Mouse (Mus musculus) brain, embryonic 14.5 days (tissue): ENCODE data around the gene Gm9.

ENCODE experiments used
- CTCF ChIP-seq: fragments of 200-500 bp; IDR thresholded peaks from 2 replicates; pipeline ENCODE4 v1.5.1; 2012; ENCODE audit warnings: inconsistent platforms, mild to moderate bottlenecking, moderate library complexity, borderline replicate concordance; ENCODE audit not compliant: insufficient read depth, insufficient read length; ENCODE audit errors: extremely low read depth
- POLR2A ChIP-seq: fragments of 200-500 bp; IDR thresholded peaks from 2 replicates; pipeline ENCODE4 v1.6.1; 2012; ENCODE audit warnings: mild to moderate bottlenecking, inconsistent platforms, borderline replicate concordance; ENCODE audit not compliant: poor library complexity, insufficient read depth, insufficient read length, severe bottlenecking; ENCODE audit errors: extremely low read depth

DNA sequence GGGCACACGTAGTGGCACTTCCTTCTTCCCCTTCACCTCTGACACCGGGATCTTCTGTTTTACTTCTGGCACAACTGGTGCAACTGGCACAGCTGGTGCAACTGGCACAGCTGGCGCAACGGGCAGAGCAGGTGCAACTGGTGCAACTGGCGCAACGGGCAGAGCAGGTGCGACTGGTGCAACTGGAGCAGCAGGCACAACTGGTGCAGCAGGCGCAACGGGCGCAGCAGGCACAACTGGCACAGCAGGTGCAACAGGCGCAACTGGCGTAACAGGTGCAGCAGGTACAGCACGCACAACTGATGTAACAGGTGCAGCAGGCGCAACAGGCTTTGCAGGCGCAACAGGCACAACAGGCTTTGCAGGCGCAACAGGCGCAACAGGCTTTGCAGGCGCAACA, 47.7 kb downstream of the Gm9 start:
- no peak for TF ChIP-seq CTCF
- no peak for TF ChIP-seq POLR2A
